Mouse (Mus musculus): ENCODE data around the gene Camk2n1. TPM values are rescaled to one million over a fixed set of nuclear protein-coding genes. Genes with fewer than 3 reads are reported as not detected.

The Camk2n1 gene
- polyA plus RNA-seq, 1 experiment from 2014 or later, result 1.4 TPM

GRCm38 (mm10) chr4:138431340-138431739, 22.8 kb upstream of the Camk2n1 start:
- H3K27ac ChIP-seq (replicated peaks in 1 of 2; ENCODE audit: control insufficient read depth in 1 of 2, insufficient read depth in 1 of 2, low read depth in 2 of 2, low read length in 2 of 2), result no peak overlapping the region
- no peak for ATAC-seq (ENCODE audit: insufficient number of reproducible peaks, insufficient read depth, low FRiP score, low read depth)

GRCm38 (mm10) chr4:138434347-138435316, 19.5 kb upstream of the Camk2n1 start, which contains the start of gene Mul1:
TSS of gene Mul1 (plus strand) at chr4:138434671.
- H3K27ac ChIP-seq (replicated peaks in 1 of 2; ENCODE audit: control insufficient read depth in 1 of 2, insufficient read depth in 1 of 2, low read depth in 2 of 2, low read length in 2 of 2), result peak within 1 kb of the TSS; percentile 34 to 56
- WGBS, result 2% methylated on average over 64 of the region's 64 CpGs
- H3K4me3 ChIP-seq (ENCODE audit: control insufficient read depth in 1 of 2, insufficient read depth in 1 of 2, low read depth in 1 of 2, low read length in 2 of 2), result peak within 1 kb of the TSS; percentile 79 to 85
- peaks cover 6% of the 10 kb centered on the region; the same call in 1 of the 2 replicates for H3K27me3 ChIP-seq (ENCODE audit: control insufficient read depth, insufficient read depth, low read length)
- peak within 1 kb of the TSS; percentile 68 for H3K4me2 ChIP-seq (ENCODE audit: low read length)
- H3K4me1 ChIP-seq (ENCODE audit: control insufficient read depth in 2 of 2, insufficient read depth in 2 of 2, low read length in 2 of 2), result peaks cover 4 to 8% of the 10 kb centered on the region in 2 experiments
- peak; percentile 87 for ATAC-seq (ENCODE audit: insufficient number of reproducible peaks, insufficient read depth, low FRiP score, low read depth)
- peak within 1 kb of the TSS; percentile 85 for H3K9ac ChIP-seq (ENCODE audit: low read length)
- H3K36me3 ChIP-seq (ENCODE audit: control insufficient read depth, insufficient read depth, low read length), result peaks cover 36% of the 10 kb centered on the region
- no peaks in the 10 kb centered on the region for H3K9me3 ChIP-seq (ENCODE audit: control insufficient read depth, low read length)

More at GRCm38 (mm10) chr4:138431340-138431739, 22.8 kb upstream of the Camk2n1 start:
- 42% methylated on average over 8 of the region's 8 CpGs for WGBS
- no peak overlapping the region for H3K4me3 ChIP-seq (ENCODE audit: control insufficient read depth in 1 of 2, insufficient read depth in 1 of 2, low read depth in 1 of 2, low read length in 2 of 2)
- H3K9ac ChIP-seq (ENCODE audit: low read length), result no peak overlapping the region
- H3K27me3 ChIP-seq (ENCODE audit: control insufficient read depth, insufficient read depth, low read length), result peaks cover 6% of the 10 kb centered on the region; the same call in 1 of the 2 replicates
- peaks cover 4% of the 10 kb centered on the region; the same call in 1 of the 2 replicates for H3K36me3 ChIP-seq (ENCODE audit: control insufficient read depth, insufficient read depth, low read length)
- no peak overlapping the region for H3K4me2 ChIP-seq (ENCODE audit: low read length)
- H3K4me1 ChIP-seq (ENCODE audit: control insufficient read depth in 2 of 2, insufficient read depth in 2 of 2, low read length in 2 of 2), result peaks cover 4 to 8% of the 10 kb centered on the region in 2 experiments
- no peaks in the 10 kb centered on the region for H3K9me3 ChIP-seq (ENCODE audit: control insufficient read depth, low read length)

GRCm38 (mm10) chr4:138440062-138440461, 14.1 kb upstream of the Camk2n1 start:
- no peak overlapping the region for H3K27ac ChIP-seq (replicated peaks in 1 of 2; ENCODE audit: control insufficient read depth in 1 of 2, insufficient read depth in 1 of 2, low read depth in 2 of 2, low read length in 2 of 2)
- H3K9ac ChIP-seq (ENCODE audit: low read length), result no peak overlapping the region
- peaks cover 4 to 8% of the 10 kb centered on the region in 2 experiments for H3K4me1 ChIP-seq (ENCODE audit: control insufficient read depth in 2 of 2, insufficient read depth in 2 of 2, low read length in 2 of 2)
- H3K27me3 ChIP-seq (ENCODE audit: control insufficient read depth, insufficient read depth, low read length), result no peaks in the 10 kb centered on the region
- peaks cover 60% of the 10 kb centered on the region for H3K36me3 ChIP-seq (ENCODE audit: control insufficient read depth, insufficient read depth, low read length)
- WGBS, result 67% methylated on average over 3 of the region's 3 CpGs
- no peak overlapping the region for H3K4me2 ChIP-seq (ENCODE audit: low read length)
- no peak for ATAC-seq (ENCODE audit: insufficient number of reproducible peaks, insufficient read depth, low FRiP score, low read depth)
- H3K9me3 ChIP-seq (ENCODE audit: control insufficient read depth, low read length), result no peaks in the 10 kb centered on the region
- H3K4me3 ChIP-seq (ENCODE audit: control insufficient read depth in 1 of 2, insufficient read depth in 1 of 2, low read depth in 1 of 2, low read length in 2 of 2), result no peak overlapping the region

- Histone ChIP-seq H3K4me1 (ENCODE audit: control insufficient read depth in 2 of 2, insufficient read depth in 2 of 2, low read length in 2 of 2) (no peaks in the 10 kb centered on the region), H3K36me3 (ENCODE audit: control insufficient read depth, insufficient read depth, low read length) (peaks cover 21% of the 10 kb centered on the region), H3K9me3 (ENCODE audit: control insufficient read depth, low read length) (no peaks in the 10 kb centered on the region), H3K9ac (ENCODE audit: low read length) (no peak overlapping the region), H3K4me3 (ENCODE audit: control insufficient read depth in 1 of 2, insufficient read depth in 1 of 2, low read depth in 1 of 2, low read length in 2 of 2) (no peak overlapping the region), H3K27me3 (ENCODE audit: control insufficient read depth, insufficient read depth, low read length) (peaks cover 33% of the 10 kb centered on the region), H3K4me2 (ENCODE audit: low read length) (no peak overlapping the region), H3K27ac (replicated peaks in 1 of 2; ENCODE audit: control insufficient read depth in 1 of 2, insufficient read depth in 1 of 2, low read depth in 2 of 2, low read length in 2 of 2) (no peak overlapping the region)
- 25% methylated on average over 5 of the region's 5 CpGs for WGBS
- ATAC-seq (ENCODE audit: insufficient number of reproducible peaks, insufficient read depth, low FRiP score, low read depth), result no peak
Measured at GRCm38 (mm10) chr4:138444941-138445340, 9.2 kb upstream of the Camk2n1 start.

- H3K9ac ChIP-seq (ENCODE audit: low read length), result no peak overlapping the region
- H3K4me1 ChIP-seq (ENCODE audit: control insufficient read depth in 2 of 2, insufficient read depth in 2 of 2, low read length in 2 of 2), result no peaks in the 10 kb centered on the region
- peaks cover under 1% of the 10 kb centered on the region; the same call in 1 of the 2 replicates for H3K36me3 ChIP-seq (ENCODE audit: control insufficient read depth, insufficient read depth, low read length)
- ATAC-seq (ENCODE audit: insufficient number of reproducible peaks, insufficient read depth, low FRiP score, low read depth), result no peak; the same call in 1 of the 2 replicates
- peaks cover 44% of the 10 kb centered on the region for H3K27me3 ChIP-seq (ENCODE audit: control insufficient read depth, insufficient read depth, low read length)
- H3K27ac ChIP-seq (replicated peaks in 1 of 2; ENCODE audit: control insufficient read depth in 1 of 2, insufficient read depth in 1 of 2, low read depth in 2 of 2, low read length in 2 of 2), result no peak overlapping the region
- no peak overlapping the region for H3K4me2 ChIP-seq (ENCODE audit: low read length)
- H3K4me3 ChIP-seq (ENCODE audit: control insufficient read depth in 1 of 2, insufficient read depth in 1 of 2, low read depth in 1 of 2, low read length in 2 of 2), result no peak overlapping the region
- H3K9me3 ChIP-seq (ENCODE audit: control insufficient read depth, low read length), result no peaks in the 10 kb centered on the region
- whole genome bisulfite sequencing, result 25% methylated on average over 13 of the region's 13 CpGs
Measured at GRCm38 (mm10) chr4:138446981-138447380, 7.1 kb upstream of the Camk2n1 start.

GRCm38 (mm10) chr4:138447387-138447786, 6.7 kb upstream of the Camk2n1 start:
- no peak overlapping the region for H3K4me3 ChIP-seq (ENCODE audit: control insufficient read depth in 1 of 2, insufficient read depth in 1 of 2, low read depth in 1 of 2, low read length in 2 of 2)
- no peaks in the 10 kb centered on the region for H3K36me3 ChIP-seq (ENCODE audit: control insufficient read depth, insufficient read depth, low read length)
- no peak overlapping the region for H3K4me2 ChIP-seq (ENCODE audit: low read length)
- ATAC-seq (ENCODE audit: insufficient number of reproducible peaks, insufficient read depth, low FRiP score, low read depth), result peak; percentile 29; the same call in 1 of the 2 replicates
- no peaks in the 10 kb centered on the region for H3K9me3 ChIP-seq (ENCODE audit: control insufficient read depth, low read length)
- H3K27ac ChIP-seq (replicated peaks in 1 of 2; ENCODE audit: control insufficient read depth in 1 of 2, insufficient read depth in 1 of 2, low read depth in 2 of 2, low read length in 2 of 2), result no peak overlapping the region
- no peak overlapping the region for H3K9ac ChIP-seq (ENCODE audit: low read length)
- WGBS, result under 1% methylated on average over 8 of the region's 8 CpGs
- H3K4me1 ChIP-seq (ENCODE audit: control insufficient read depth in 2 of 2, insufficient read depth in 2 of 2, low read length in 2 of 2), result no peaks in the 10 kb centered on the region
- peaks cover 48% of the 10 kb centered on the region for H3K27me3 ChIP-seq (ENCODE audit: control insufficient read depth, insufficient read depth, low read length)

- no peaks in the 10 kb centered on the region for H3K9me3 ChIP-seq (ENCODE audit: control insufficient read depth, low read length)
- no peak overlapping the region for H3K4me2 ChIP-seq (ENCODE audit: low read length)
- no peak overlapping the region for H3K9ac ChIP-seq (ENCODE audit: low read length)
- H3K27ac ChIP-seq (replicated peaks in 1 of 2; ENCODE audit: control insufficient read depth in 1 of 2, insufficient read depth in 1 of 2, low read depth in 2 of 2, low read length in 2 of 2), result no peak overlapping the region
- H3K4me3 ChIP-seq (ENCODE audit: control insufficient read depth in 1 of 2, insufficient read depth in 1 of 2, low read depth in 1 of 2, low read length in 2 of 2), result no peak overlapping the region
- no peaks in the 10 kb centered on the region for H3K36me3 ChIP-seq (ENCODE audit: control insufficient read depth, insufficient read depth, low read length)
- H3K27me3 ChIP-seq (ENCODE audit: control insufficient read depth, insufficient read depth, low read length), result peaks cover 54% of the 10 kb centered on the region
- 50% methylated on average over 15 of the region's 15 CpGs for WGBS
- no peak for ATAC-seq (ENCODE audit: insufficient number of reproducible peaks, insufficient read depth, low FRiP score, low read depth)
- no peaks in the 10 kb centered on the region for H3K4me1 ChIP-seq (ENCODE audit: control insufficient read depth in 2 of 2, insufficient read depth in 2 of 2, low read length in 2 of 2)
Measured at GRCm38 (mm10) chr4:138447827-138448602, 6.1 kb upstream of the Camk2n1 start.

Data from heart, embryonic 14.5 days (tissue).